Mouse (Mus musculus) CH12.LX (cell line): ENCODE results near the gene Setd3.

Source experiments
- CTCF ChIP-seq, 2 experiments: IDR thresholded peaks in 1 of 2; conservative IDR thresholded peaks in 1 of 2; 2 replicates each; pipeline ENCODE4 v1.5.1; 2011 to 2012; ENCODE audit warnings: low read depth in 2 of 2, low read length in 2 of 2, improper control_type of control experiment in 1 of 2, inconsistent platforms in 1 of 2, mild to moderate bottlenecking in 1 of 2, moderate library complexity in 1 of 2
- E2F4 ChIP-seq: IDR thresholded peaks from 2 replicates; pipeline ENCODE4 v1.6.1; 2011; ENCODE audit warnings: low read depth, low read length, improper control_type of control experiment; ENCODE audit not compliant: insufficient replicate concordance
- MEF2A ChIP-seq: IDR thresholded peaks from 2 replicates; pipeline ENCODE4 v1.6.1; 2014; ENCODE audit warnings: low read depth, mild to moderate bottlenecking, inconsistent platforms, low read length, improper control_type of control experiment, borderline replicate concordance
- POLR2A ChIP-seq: IDR thresholded peaks from 2 replicates; pipeline ENCODE4 v1.6.1; 2011; ENCODE audit warnings: low read depth, mild to moderate bottlenecking, improper control_type of control experiment, low read length
- RAD21 ChIP-seq: IDR thresholded peaks from 2 replicates; pipeline ENCODE4 v1.6.1; 2011; ENCODE audit warnings: low read depth, mild to moderate bottlenecking, low read length, improper control_type of control experiment, moderate library complexity
- TBP ChIP-seq: conservative IDR thresholded peaks from 2 replicates; pipeline ENCODE4 v1.6.1; 2011; ENCODE audit warnings: low read depth, low read length, improper control_type of control experiment
- ZNF384 ChIP-seq: IDR thresholded peaks from 2 replicates; pipeline ENCODE4 v1.6.1; 2012; ENCODE audit warnings: low read depth, low read length, improper control_type of control experiment, inconsistent platforms

GRCm38 (mm10) chr12:108179321-108180266, 480 bp upstream of the Setd3 start, which contains the start of gene Ccnk:
- TF ChIP-seq CTCF (conservative IDR thresholded peaks at IDR 0.05 in 1 of 2, IDR thresholded peaks at IDR 0.05 in 1 of 2; ENCODE audit: low read depth in 2 of 2, low read length in 2 of 2) (no peak), MEF2A (no peak), TBP (peak; percentile 94), ZNF384 (peak; percentile 99), RAD21 (no peak), POLR2A (peak; percentile 93), E2F4 (no peak)
